ENCODE assay signal across 27 mouse cellular contexts in the genomic region with DNA sequence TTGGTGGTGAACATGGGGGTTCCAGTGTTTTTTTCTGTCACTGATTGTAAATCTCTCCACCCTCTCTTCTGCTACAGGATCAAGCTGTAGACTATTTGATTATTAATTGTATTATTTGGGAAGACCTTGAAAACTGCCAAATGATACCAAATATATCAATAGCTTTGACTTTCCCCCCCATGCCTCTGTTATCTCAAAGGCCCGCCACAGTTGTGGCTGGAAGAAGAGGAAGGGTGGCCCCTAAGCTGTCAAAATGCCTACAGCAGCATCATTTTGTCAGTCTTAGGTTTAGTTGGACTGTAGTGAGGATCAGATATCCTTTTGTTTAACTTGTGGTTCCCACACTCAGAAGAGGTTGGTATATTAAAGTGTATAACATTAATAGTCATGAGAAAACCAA. TPM values are rescaled to one million over a fixed set of nuclear protein-coding genes. Genes with fewer than 3 reads are reported as not detected.
DNase-seq lines count a peak whose midpoint lies in the region; ATAC-seq and TF ChIP-seq lines count a peak whose summit lies in the region.
"Had no signal": no experiment of that assay in that cellular context is flagged by ENCODE, and none has a peak within 500 bp of the region (broad histone marks: within the 10 kb centered on the region; RNA-seq: fewer than 3 reads in every experiment).

No protein-coding gene starts in this region.

- no peaks in the 10 kb centered on the region for H3K36me3 ChIP-seq in liver, embryonic 15.5 days (replicated peaks)
- H3K36me3 ChIP-seq in liver, embryonic 11.5 days (ENCODE audit: control insufficient read depth, insufficient read depth, low read length): no peaks in the 10 kb centered on the region
- H3K36me3 ChIP-seq in lung, embryonic 16.5 days (ENCODE audit: control insufficient read depth, insufficient read depth, low read length): no peaks in the 10 kb centered on the region
- peaks cover 0 to 35% of the 10 kb centered on the region in 2 experiments; a peak in 2 of 4 replicates for H3K36me3 ChIP-seq in MEL (ENCODE audit: control insufficient read depth in 1 of 2, insufficient read depth in 2 of 2, low read length in 2 of 2)
- H3K36me3 ChIP-seq: embryonic facial prominence, embryonic 12.5 days; embryonic facial prominence, embryonic 15.5 days; forebrain, embryonic 12.5 days; forebrain, embryonic 15.5 days; G1E; heart, embryonic 12.5 days; heart, embryonic 15.5 days; hindbrain, embryonic 10.5 days; hindbrain, embryonic 13.5 days had no signal

- no peak for TF ChIP-seq CTCF in MEL (IDR thresholded peaks at IDR 0.05 in 2 of 3, conservative IDR thresholded peaks at IDR 0.05 in 1 of 3; ENCODE audit: control insufficient read depth in 1 of 3, insufficient read depth in 1 of 3, low read depth in 2 of 3, low read length in 3 of 3, poor library complexity in 1 of 3, severe bottlenecking in 1 of 3)

- no peak for TF ChIP-seq POLR2A in MEL (IDR thresholded peaks at IDR 0.05; ENCODE audit: control insufficient read depth in 1 of 2, insufficient read depth in 1 of 2, low read depth in 1 of 2, low read length in 2 of 2, poor library complexity in 1 of 2)

- TF ChIP-seq EP300 in MEL (IDR thresholded peaks at IDR 0.05; ENCODE audit: low read depth in 1 of 2, low read length in 2 of 2): peak; percentile 47 to 60; a peak in 3 of 4 replicates

- DNase-seq in liver, embryonic 11.5 days (ENCODE audit: low spot score): no peak
- DNase-seq in lung, postnatal 4 days: no peak
- peak; percentile 59 for DNase-seq in MEL (ENCODE audit: low read depth, low spot score)
- DNase-seq in left cerebral cortex, adult 11 months (ENCODE audit: low spot score): no peak
- DNase-seq: adrenal gland, adult 2 months; adrenal gland, postnatal 14 days; B cell, adult 2 months; cerebellum, adult 11 months; cerebellum, adult 2 months; cerebellum, postnatal 25 days; gastrocnemius, postnatal 25 days; heart, adult 18-20 months; heart, postnatal 10 days; heart, postnatal 36 days had no signal

- H3K4me1 ChIP-seq in liver, embryonic 15.5 days (replicated peaks): peaks cover 37% of the 10 kb centered on the region
- H3K4me1 ChIP-seq in liver, embryonic 11.5 days (replicated peaks; ENCODE audit: control insufficient read depth, insufficient read depth, low read length): peaks cover 13% of the 10 kb centered on the region; the same call in 1 of the 2 replicates
- H3K4me1 ChIP-seq in lung, embryonic 16.5 days (replicated peaks; ENCODE audit: control insufficient read depth, insufficient read depth, low read length): peaks cover 8% of the 10 kb centered on the region
- peaks cover 21 to 29% of the 10 kb centered on the region in 2 experiments for H3K4me1 ChIP-seq in MEL (ENCODE audit: control insufficient read depth in 1 of 2, insufficient read depth in 2 of 2, low read length in 2 of 2)
- H3K4me1 ChIP-seq: embryonic facial prominence, embryonic 12.5 days; embryonic facial prominence, embryonic 15.5 days had no signal

- no peak for ATAC-seq in liver, embryonic 15.5 days (ENCODE audit: insufficient read depth)
- ATAC-seq in liver, embryonic 11.5 days (replicated peaks; ENCODE audit: low FRiP score): no peak
- ATAC-seq in lung, embryonic 16.5 days (ENCODE audit: low read depth): no peak
- ATAC-seq: forebrain, embryonic 15.5 days; hindbrain, embryonic 16.5 days had no signal

- H3K27ac ChIP-seq in liver, embryonic 15.5 days (replicated peaks): 0 out of 2 replicates have a peak overlapping the region, but pooled peaks have one; percentile 43
- H3K27ac ChIP-seq in liver, embryonic 11.5 days (ENCODE audit: low read depth, low read length): no peak overlapping the region
- peak overlapping the region; percentile 81 for H3K27ac ChIP-seq in lung, embryonic 16.5 days (ENCODE audit: low read length)
- H3K27ac ChIP-seq in MEL (ENCODE audit: control insufficient read depth, low read depth, low read length): peak overlapping the region; percentile 65
- H3K27ac ChIP-seq: embryonic facial prominence, embryonic 12.5 days; embryonic facial prominence, embryonic 15.5 days; forebrain, embryonic 12.5 days; forebrain, embryonic 15.5 days; heart, embryonic 15.5 days; hindbrain, embryonic 10.5 days; hindbrain, embryonic 13.5 days had no signal

- H3K4me3 ChIP-seq in liver, embryonic 15.5 days (replicated peaks): no peak overlapping the region
- H3K4me3 ChIP-seq in liver, embryonic 11.5 days (ENCODE audit: low read depth, low read length): no peak overlapping the region
- no peak overlapping the region for H3K4me3 ChIP-seq in lung, embryonic 16.5 days (ENCODE audit: low read length)
- no peak overlapping the region for H3K4me3 ChIP-seq in MEL (ENCODE audit: control insufficient read depth in 1 of 2, insufficient read depth in 1 of 2, low read depth in 2 of 2, low read length in 2 of 2)
- H3K4me3 ChIP-seq: embryonic facial prominence, embryonic 12.5 days; embryonic facial prominence, embryonic 15.5 days; forebrain, embryonic 12.5 days; forebrain, embryonic 15.5 days; heart, embryonic 12.5 days; heart, embryonic 15.5 days; hindbrain, embryonic 10.5 days; hindbrain, embryonic 13.5 days had no signal

- no peaks in the 10 kb centered on the region for H3K27me3 ChIP-seq in liver, embryonic 15.5 days
- H3K27me3 ChIP-seq in liver, embryonic 11.5 days (replicated peaks; ENCODE audit: control insufficient read depth, insufficient read depth, low read length): no peaks in the 10 kb centered on the region
- no peaks in the 10 kb centered on the region for H3K27me3 ChIP-seq in lung, embryonic 16.5 days (ENCODE audit: control insufficient read depth, insufficient read depth, low read depth, low read length)
- no peaks in the 10 kb centered on the region for H3K27me3 ChIP-seq in MEL (ENCODE audit: control insufficient read depth in 1 of 2, insufficient read depth in 2 of 2, low read length in 2 of 2)
- H3K27me3 ChIP-seq: CH12.LX; embryonic facial prominence, embryonic 12.5 days; embryonic facial prominence, embryonic 15.5 days; forebrain, embryonic 12.5 days; forebrain, embryonic 15.5 days; heart, embryonic 12.5 days; heart, embryonic 15.5 days; hindbrain, embryonic 13.5 days had no signal

- H3K4me2 ChIP-seq in liver, embryonic 15.5 days: no peak overlapping the region
- H3K4me2 ChIP-seq in liver, embryonic 11.5 days: no peak overlapping the region
- no peak overlapping the region for H3K4me2 ChIP-seq in lung, embryonic 16.5 days (ENCODE audit: low read depth, low read length)
- H3K4me2 ChIP-seq: embryonic facial prominence, embryonic 12.5 days; embryonic facial prominence, embryonic 15.5 days; forebrain, embryonic 12.5 days; forebrain, embryonic 15.5 days; heart, embryonic 12.5 days; heart, embryonic 15.5 days; hindbrain, embryonic 13.5 days had no signal

- peaks cover 5% of the 10 kb centered on the region for H3K79me2 ChIP-seq in MEL (ENCODE audit: control insufficient read depth, insufficient read depth, low read length, poor library complexity)

- H3K9me3 ChIP-seq in liver, embryonic 15.5 days (replicated peaks): no peaks in the 10 kb centered on the region
- H3K9me3 ChIP-seq in liver, embryonic 11.5 days (ENCODE audit: control insufficient read depth, low read length): no peaks in the 10 kb centered on the region
- no peaks in the 10 kb centered on the region for H3K9me3 ChIP-seq in lung, embryonic 16.5 days (ENCODE audit: control insufficient read depth, low read length)
- no peaks in the 10 kb centered on the region for H3K9me3 ChIP-seq in MEL (replicated peaks; ENCODE audit: insufficient read depth, low read length)
- H3K9me3 ChIP-seq: embryonic facial prominence, embryonic 12.5 days; embryonic facial prominence, embryonic 15.5 days; forebrain, embryonic 12.5 days; forebrain, embryonic 15.5 days; G1E; heart, embryonic 12.5 days; heart, embryonic 15.5 days; hindbrain, embryonic 10.5 days; hindbrain, embryonic 13.5 days had no signal

- 25% methylated on average over 1 of the region's 1 CpGs for WGBS in liver, embryonic 15.5 days (ENCODE audit: insufficient replicate concordance)
- 25% methylated on average over 1 of the region's 1 CpGs for WGBS in liver, embryonic 11.5 days
- 56% methylated on average over 1 of the region's 1 CpGs for WGBS in lung, embryonic 16.5 days

- no peak for TF ChIP-seq RAD21 in MEL (IDR thresholded peaks at IDR 0.05; ENCODE audit: low read depth, low read length)

- no peak overlapping the region for H3K9ac ChIP-seq in liver, embryonic 15.5 days
- H3K9ac ChIP-seq in liver, embryonic 11.5 days (ENCODE audit: low read depth, low read length): no peak overlapping the region
- H3K9ac ChIP-seq in lung, embryonic 16.5 days (ENCODE audit: low read length): no peak overlapping the region
- no peak overlapping the region for H3K9ac ChIP-seq in MEL (ENCODE audit: control insufficient read depth, low read depth, low read length, poor library complexity, severe bottlenecking)
- H3K9ac ChIP-seq: embryonic facial prominence, embryonic 12.5 days; embryonic facial prominence, embryonic 15.5 days; forebrain, embryonic 12.5 days; forebrain, embryonic 15.5 days; heart, embryonic 12.5 days; heart, embryonic 15.5 days; hindbrain, embryonic 13.5 days had no signal

TF ChIP-seq in MEL, 35 proteins besides CTCF, POLR2A, EP300 and RAD21 (continues in another document):
- TF ChIP-seq ZNF384 (IDR thresholded peaks at IDR 0.05; ENCODE audit: low read depth, low read length) (no peak), MAZ (IDR thresholded peaks at IDR 0.05; ENCODE audit: low read depth, low read length) (no peak), TBP (IDR thresholded peaks at IDR 0.05; ENCODE audit: low read depth, low read length) (no peak), RCOR1 (IDR thresholded peaks at IDR 0.05; ENCODE audit: low read depth, low read length) (no peak), ELF1 (IDR thresholded peaks at IDR 0.05; ENCODE audit: low read depth, low read length) (no peak), SIN3A (IDR thresholded peaks at IDR 0.05; ENCODE audit: low read length) (no peak), USF2 (IDR thresholded peaks at IDR 0.05; ENCODE audit: borderline replicate concordance in 1 of 2, insufficient read depth in 1 of 2, low read depth in 1 of 2, low read length in 2 of 2) (no peak), BHLHE40 (IDR thresholded peaks at IDR 0.05; ENCODE audit: borderline replicate concordance, low read depth, low read length) (no peak), MEF2A (IDR thresholded peaks at IDR 0.05; ENCODE audit: extremely low read depth, insufficient replicate concordance, low read depth, low read length, poor library complexity, severe bottlenecking) (no peak), POLR2AphosphoS2 (IDR thresholded peaks at IDR 0.05; ENCODE audit: low read length) (no peak), MYB (IDR thresholded peaks at IDR 0.05; ENCODE audit: low read depth, low read length) (no peak), GATA1 (IDR thresholded peaks at IDR 0.05; ENCODE audit: low read depth, low read length) (peak; percentile 60)

RNA-seq across cellular contexts. Expression of gene Lyst, which starts 1.7 kb away (rescaled TPM):
- 3.6 and 4.8 TPM in 2 replicates for polyA plus RNA-seq in liver, embryonic 15.5 days (2015; fragmentation: Nextera tagmentation; extraction: Ambion mirVana)
- 1.8 and 2.0 TPM in 2 replicates for polyA plus RNA-seq in liver, embryonic 11.5 days (2014; fragmentation: Nextera tagmentation; extraction: Ambion mirVana)
- polyA plus RNA-seq in lung, embryonic 16.5 days (2015; fragmentation: Nextera tagmentation; extraction: Ambion mirVana): 5.4 and 6.1 TPM in 2 replicates
- 2.9 and 3.0 TPM in 2 replicates for total RNA-seq in MEL (2012; rRNA removed)
- 1 to 10 TPM in 1 of 2 experiments, not detected in 1; 3.1 TPM for polyA plus RNA-seq in MEL (2012; ENCODE audit: insufficient read depth in 1 of 2, insufficient read length in 2 of 2, low read depth in 1 of 2, low replicate concordance in 2 of 2, missing spikeins in 1 of 2)
